Mouse (Mus musculus): Measurements from ENCODE around the gene Sec24b. TPM values are rescaled to one million over a fixed set of nuclear protein-coding genes. Genes with fewer than 3 reads are reported as not detected.

Sec24b gene
- polyA plus RNA-seq (2015; fragmentation: Nextera tagmentation; extraction: Ambion mirVana) = 24.4 and 25.8 TPM in 2 replicates

GRCm38 (mm10) chr3:130061281-130061680 lies at the start of gene Sec24b:
Gene Sec24b, minus strand, starts transcription at chr3:130061553.

DNA sequence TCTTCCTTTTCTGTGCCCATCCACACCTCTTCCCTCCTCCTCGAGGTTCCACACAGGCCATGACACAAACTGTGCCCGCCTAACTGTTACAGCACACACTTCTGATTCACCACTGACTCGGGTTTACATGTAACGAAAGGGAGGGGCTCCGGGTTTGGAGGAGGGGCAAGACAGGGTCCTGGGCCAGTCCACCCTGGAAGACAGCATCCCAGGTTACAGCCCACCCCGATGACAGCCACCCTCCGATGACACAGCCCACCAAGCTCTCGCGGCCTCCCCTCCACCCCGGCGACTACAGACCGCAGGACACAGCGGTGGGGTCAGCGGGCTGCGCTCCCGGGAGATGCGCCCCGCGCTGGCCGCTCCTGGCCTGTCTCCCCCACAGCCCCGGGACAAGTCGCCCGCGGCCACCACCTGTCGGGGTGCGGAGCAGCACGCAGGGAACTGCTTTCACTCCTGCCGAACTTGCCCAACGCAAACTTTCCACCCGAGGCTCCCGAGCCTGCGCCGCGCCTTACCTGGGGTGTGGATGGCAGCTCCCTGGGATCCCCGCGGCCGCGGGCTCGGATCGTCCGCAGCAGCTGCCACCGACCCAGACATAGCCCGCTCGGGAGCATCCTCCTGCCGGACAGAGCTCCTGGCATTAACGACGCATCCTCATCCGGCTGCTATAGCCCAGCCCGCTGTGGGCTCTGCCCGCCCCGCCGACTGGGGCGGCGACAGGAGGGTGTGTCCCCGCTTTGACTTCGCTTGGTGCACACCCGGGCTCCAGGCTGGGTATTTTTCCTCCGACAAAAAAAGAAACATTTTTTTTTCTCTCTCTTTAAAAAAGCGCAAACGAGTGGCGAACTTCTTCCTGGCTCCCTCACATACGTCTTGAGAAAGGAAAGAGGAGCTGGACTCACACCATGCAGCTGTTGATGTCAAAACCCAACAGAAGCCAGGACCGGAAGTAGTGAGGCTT lies 91.6 kb downstream of the Sec24b start, which contains the start of gene Mcub:
Gene Mcub, minus strand, starts transcription at position 775 of the 964 bp plus-strand sequence.

Other genes with a start within 250 kb of the Sec24b start
- 0.35 and 0.40 TPM in 2 replicates for gene Rrh, start 239.0 kb downstream of the Sec24b start, polyA plus RNA-seq (2015; fragmentation: Nextera tagmentation; extraction: Ambion mirVana)
- 28.1 and 30.1 TPM in 2 replicates for gene Gar1, start 230.2 kb downstream of the Sec24b start, polyA plus RNA-seq (2015; fragmentation: Nextera tagmentation; extraction: Ambion mirVana)
- gene Cfi, start 225.7 kb downstream of the Sec24b start, polyA plus RNA-seq (2015; fragmentation: Nextera tagmentation; extraction: Ambion mirVana) = 0.22 and 0.75 TPM in 2 replicates
- gene Pla2g12a, start 182.9 kb downstream of the Sec24b start, polyA plus RNA-seq (2015; fragmentation: Nextera tagmentation; extraction: Ambion mirVana) = 16.8 and 19.9 TPM in 2 replicates
- 24.5 and 28.2 TPM in 2 replicates for gene Casp6, start 160.1 kb downstream of the Sec24b start, polyA plus RNA-seq (2015; fragmentation: Nextera tagmentation; extraction: Ambion mirVana)
- gene Mcub, start 91.3 kb downstream of the Sec24b start, polyA plus RNA-seq (2015; fragmentation: Nextera tagmentation; extraction: Ambion mirVana) = 12.7 and 20.3 TPM in 2 replicates
- gene Col25a1, start 69.9 kb upstream of the Sec24b start, polyA plus RNA-seq (2015; fragmentation: Nextera tagmentation; extraction: Ambion mirVana) = 16.6 and 17.0 TPM in 2 replicates